Mouse (Mus musculus) liver, embryonic 14.5 days (tissue): ENCODE results near the gene Hs3st1. TPM values are rescaled to one million over a fixed set of nuclear protein-coding genes. Genes with fewer than 3 reads are reported as not detected.

ENCODE experiments used
- ATAC-seq: fragments of 200-750 bp; cut with Nextera tagmentation; 2 replicates; pipeline ENCODE4 v1.8.0; 2017; ENCODE audit warnings: moderate number of reproducible peaks, mild to moderate bottlenecking, moderate library complexity; ENCODE audit not compliant: insufficient read depth
- DNase-seq, 3 experiments: peaks; one replicate each; pipeline ENCODE4 v3.0.0-alpha.2; 2012 to 2013; ENCODE audit warnings: low read depth in 3 of 3, low spot score in 3 of 3
- H3K27ac ChIP-seq: fragments of 300-500 bp; sonication (generic); 2 replicates; pipeline ENCODE4 v1.5.1; 2014; ENCODE audit warnings: moderate library complexity, mild to moderate bottlenecking, control low read depth, inconsistent platforms
- H3K27me3 ChIP-seq: fragments of 300-500 bp; sonication (generic); 2 replicates; pipeline ENCODE4 v1.6.1; 2014; ENCODE audit warnings: mild to moderate bottlenecking, low read length, moderate library complexity; ENCODE audit not compliant: control insufficient read depth, insufficient read depth
- H3K36me3 ChIP-seq: fragments of 300-500 bp; sonication (generic); replicated peaks from 2 replicates; pipeline ENCODE4 v1.6.1; 2014; ENCODE audit warnings: low read depth; ENCODE audit not compliant: control insufficient read depth, insufficient read depth
- H3K4me1 ChIP-seq, 2 experiments: fragments of 200-500 bp in 1 of 2; fragments of 300-500 bp in 1 of 2; sonication (generic) in 1 of 2; replicated peaks; 2 replicates each; pipeline ENCODE4 v1.6.1; 2012 to 2014; ENCODE audit warnings: antibody characterized with exemption in 1 of 2, inconsistent platforms in 1 of 2, low read length in 1 of 2; ENCODE audit not compliant: control insufficient read depth in 2 of 2, insufficient read depth in 2 of 2
- H3K4me2 ChIP-seq: fragments of 300-500 bp; sonication (generic); 2 replicates; pipeline ENCODE4 v1.6.1; 2014; ENCODE audit warnings: low read depth, mild to moderate bottlenecking, control low read depth, moderate library complexity
- H3K4me3 ChIP-seq, 2 experiments: fragments of 200-500 bp in 1 of 2; fragments of 300-500 bp in 1 of 2; sonication (generic) in 1 of 2; 2 replicates each; pipeline ENCODE4 v1.5.1; 2012 to 2014; ENCODE audit warnings: low read depth in 2 of 2, low read length in 2 of 2, mild to moderate bottlenecking in 2 of 2, control low read depth in 1 of 2, inconsistent platforms in 1 of 2, moderate library complexity in 1 of 2; ENCODE audit not compliant: insufficient read depth in 1 of 2
- H3K9ac ChIP-seq: fragments of 300-500 bp; sonication (generic); replicated peaks from 2 replicates; pipeline ENCODE4 v1.6.1; 2014; ENCODE audit warnings: mild to moderate bottlenecking, control low read depth, moderate library complexity
- H3K9me3 ChIP-seq: fragments of 300-500 bp; sonication (generic); 2 replicates; pipeline ENCODE4 v1.6.1; 2016; ENCODE audit warnings: low read length, mixed read lengths; ENCODE audit not compliant: control insufficient read depth
- CTCF ChIP-seq: IDR thresholded peaks from 2 replicates; pipeline ENCODE4 v1.5.1; 2016; ENCODE audit warnings: antibody characterized with exemption, low read depth, control low read depth
- EP300 ChIP-seq: IDR thresholded peaks from 2 replicates; pipeline ENCODE4 v1.6.1; 2016; ENCODE audit warnings: antibody characterized with exemption, low read depth
- WGBS: fragments of 180-500 bp; shearing (Covaris S2); extraction: QIAGEN DNeasy Blood & Tissue Kit; methylation state at CpG from one replicate; pipeline ENCODE4 v1.1.7; 2014; ENCODE audit not compliant: insufficient replicate concordance; 5-methylcytosine and 5-hydroxymethylcytosine counted together
- polyA plus RNA-seq, 2 experiments: library from polyadenylated mRNA; depleted of rRNA in 1 of 2; stranded (reverse) in 1 of 2; unstranded in 1 of 2; fragments of >200 nt; fragmentation: Nextera tagmentation in 1 of 2; extraction: Ambion mirVana in 1 of 2; gene quantifications; 2 replicates each; pipeline versions ENCODE4 v1.2.1 to v1.2.3; 2012 to 2014

Gene Hs3st1
- polyA plus RNA-seq, 2 experiments = 0.12 to 0.15 TPM

DNA sequence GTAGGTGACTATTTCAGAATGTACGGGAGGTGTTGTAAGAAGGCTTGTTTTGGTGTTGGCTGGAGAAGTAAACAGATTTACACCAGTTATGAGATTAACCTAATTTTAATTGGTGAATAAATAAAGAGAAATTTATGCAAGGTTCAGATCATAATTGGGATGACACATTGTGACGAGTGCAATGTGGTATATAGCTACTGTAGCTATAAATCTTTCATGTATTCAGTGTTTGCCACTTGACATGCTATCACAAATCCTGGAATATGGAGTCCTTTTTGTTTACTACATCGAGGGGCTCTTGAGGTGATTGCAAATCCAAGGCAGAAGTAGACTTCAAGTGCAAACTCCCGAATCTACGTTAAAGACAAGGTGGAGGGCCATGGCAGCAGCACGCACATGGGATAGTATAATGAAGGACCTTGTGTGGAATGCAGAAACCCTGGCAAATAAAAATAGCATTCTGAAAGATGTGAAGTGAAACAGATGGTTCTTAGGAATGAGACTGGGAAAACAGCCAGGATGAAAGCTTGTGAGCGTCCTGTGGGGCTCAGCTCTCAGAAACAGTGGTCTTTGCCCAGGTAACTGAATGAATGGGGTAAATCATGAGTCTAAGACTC is 21.9 kb upstream of the Hs3st1 start:
- no peak overlapping the region for H3K27ac ChIP-seq
- no peak for DNase-seq
- no peak overlapping the region for H3K4me3 ChIP-seq
- H3K36me3 ChIP-seq = no peaks in the 10 kb centered on the region
- TF ChIP-seq EP300 (no peak), CTCF (no peak)
- H3K9me3 ChIP-seq = no peaks in the 10 kb centered on the region
- no peak overlapping the region for H3K4me2 ChIP-seq
- H3K27me3 ChIP-seq = no peaks in the 10 kb centered on the region
- 62% methylated on average over 7 of the region's 7 CpGs for WGBS
- ATAC-seq = no peak
- H3K4me1 ChIP-seq = no peaks in the 10 kb centered on the region
- H3K9ac ChIP-seq = no peak overlapping the region

DNA sequence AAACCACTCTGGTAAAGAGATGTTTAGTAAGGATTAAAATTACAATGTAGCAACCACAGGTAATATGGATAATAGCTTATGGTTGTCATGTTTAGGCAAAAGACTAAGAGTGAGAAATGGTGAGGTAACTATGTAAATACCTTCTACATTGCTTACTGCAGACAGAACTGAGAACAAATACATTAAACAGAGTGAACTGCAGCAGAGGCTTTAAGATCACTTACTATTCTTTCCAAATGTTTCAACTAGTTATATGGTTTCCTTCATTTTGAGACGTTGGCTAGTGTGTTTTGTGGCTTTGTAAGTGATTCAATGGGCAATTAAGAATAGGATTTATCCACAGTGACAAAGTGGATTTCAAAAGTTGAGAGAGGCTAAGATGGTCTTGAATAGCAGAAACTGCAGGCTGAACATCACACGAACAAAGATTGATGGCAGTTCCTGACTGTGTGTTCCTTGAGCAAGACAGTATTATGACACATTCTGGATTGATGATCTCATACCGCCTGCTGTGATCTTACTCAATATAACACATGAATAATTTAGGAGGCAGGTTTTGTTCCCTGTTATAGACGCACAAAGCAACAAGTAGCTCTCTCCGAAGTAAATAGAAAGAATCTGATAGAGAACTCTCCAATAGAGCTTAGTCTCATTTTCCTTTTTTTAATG is 16.5 kb upstream of the Hs3st1 start:
- H3K4me1 ChIP-seq = no peaks in the 10 kb centered on the region
- DNase-seq (no peak), ATAC-seq (no peak)
- no peaks in the 10 kb centered on the region for H3K36me3 ChIP-seq
- H3K4me3 ChIP-seq = no peak overlapping the region
- no peaks in the 10 kb centered on the region for H3K9me3 ChIP-seq
- no peak overlapping the region for H3K27ac ChIP-seq
- H3K27me3 ChIP-seq = no peaks in the 10 kb centered on the region
- no peak overlapping the region for H3K4me2 ChIP-seq
- H3K9ac ChIP-seq = no peak overlapping the region
- WGBS = 59% methylated on average over 5 of the region's 5 CpGs
- TF ChIP-seq EP300 (no peak), CTCF (no peak)

DNA sequence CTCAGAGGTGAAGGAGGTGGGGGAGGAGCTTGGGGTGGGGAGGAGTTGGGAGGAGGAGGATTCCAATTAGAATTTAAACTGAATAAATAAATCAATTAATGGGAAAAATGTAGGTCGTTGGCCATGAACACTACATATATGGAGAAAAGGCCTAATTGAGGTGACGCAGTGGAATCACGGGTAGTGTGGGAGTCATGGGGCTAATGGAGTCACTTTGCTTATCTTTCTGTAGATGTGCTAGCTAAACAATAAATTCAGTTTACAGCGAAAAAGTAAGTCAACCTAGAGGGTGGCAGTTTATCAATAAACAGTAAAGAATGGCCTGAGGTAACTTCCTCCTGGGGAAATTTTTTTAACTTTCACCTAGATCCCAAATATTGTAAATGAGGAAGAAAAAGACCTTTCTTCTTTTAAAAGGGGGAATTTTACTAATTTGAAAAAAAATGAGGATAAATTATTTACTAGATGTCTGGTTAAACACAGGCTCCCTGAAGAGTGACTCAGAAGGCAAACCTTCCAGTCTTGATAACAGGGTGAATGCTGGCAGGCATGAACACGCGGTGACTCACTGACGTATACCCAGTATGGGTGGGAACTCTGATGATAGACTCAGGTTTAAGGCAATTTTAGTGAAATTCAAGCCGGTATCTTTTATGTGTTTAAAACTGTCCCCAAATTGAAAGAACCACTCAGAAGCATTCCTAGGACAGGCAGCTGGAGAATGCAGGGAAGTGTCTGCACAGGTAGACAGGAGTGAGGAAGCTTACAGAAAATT is 6.6 kb upstream of the Hs3st1 start:
- no peak overlapping the region for H3K4me3 ChIP-seq
- H3K36me3 ChIP-seq = no peaks in the 10 kb centered on the region
- TF ChIP-seq EP300 (no peak), CTCF (no peak)
- 66% methylated on average over 8 of the region's 8 CpGs for WGBS
- no peak for DNase-seq
- no peak overlapping the region for H3K4me2 ChIP-seq
- H3K27ac ChIP-seq = no peak overlapping the region
- H3K4me1 ChIP-seq = no peaks in the 10 kb centered on the region
- ATAC-seq = no peak
- no peaks in the 10 kb centered on the region for H3K27me3 ChIP-seq
- H3K9ac ChIP-seq = no peak overlapping the region
- H3K9me3 ChIP-seq = no peaks in the 10 kb centered on the region

DNA sequence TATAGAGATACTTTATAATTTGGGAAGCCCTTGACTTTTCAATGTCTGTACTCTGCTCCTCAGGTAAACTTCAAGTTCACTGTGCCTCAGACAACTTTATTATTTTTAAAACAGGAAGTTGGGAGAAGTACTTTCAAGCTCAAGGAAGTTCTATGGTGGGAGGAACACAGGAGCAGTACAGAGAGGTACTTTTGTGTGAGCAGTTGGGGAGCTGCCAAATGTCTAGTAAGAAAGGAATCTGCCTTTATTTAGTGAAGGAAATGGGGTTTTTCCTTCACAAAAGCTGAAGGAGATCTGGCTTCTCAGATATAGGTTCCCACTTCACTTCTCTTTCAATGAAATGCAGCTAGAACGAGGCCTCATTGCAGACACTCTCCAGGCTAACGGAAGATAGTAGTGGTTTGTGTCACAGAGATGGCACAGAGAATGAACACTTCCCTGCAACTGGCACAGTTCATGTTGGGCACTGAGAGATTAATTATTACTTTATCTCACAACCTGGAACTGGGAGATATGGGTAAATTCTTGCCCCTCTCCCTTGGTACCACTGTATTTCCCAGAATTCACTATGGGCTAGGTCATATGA is 3.7 kb upstream of the Hs3st1 start:
- TF ChIP-seq EP300 (no peak), CTCF (no peak)
- Histone ChIP-seq H3K27ac (no peak overlapping the region), H3K9ac (no peak overlapping the region), H3K36me3 (no peaks in the 10 kb centered on the region), H3K4me1 (no peaks in the 10 kb centered on the region), H3K4me2 (no peak overlapping the region), H3K9me3 (no peaks in the 10 kb centered on the region), H3K27me3 (no peaks in the 10 kb centered on the region), H3K4me3 (no peak overlapping the region)
- DNase-seq (no peak), ATAC-seq (no peak)
- 66% methylated on average over 2 of the region's 2 CpGs for WGBS

DNA sequence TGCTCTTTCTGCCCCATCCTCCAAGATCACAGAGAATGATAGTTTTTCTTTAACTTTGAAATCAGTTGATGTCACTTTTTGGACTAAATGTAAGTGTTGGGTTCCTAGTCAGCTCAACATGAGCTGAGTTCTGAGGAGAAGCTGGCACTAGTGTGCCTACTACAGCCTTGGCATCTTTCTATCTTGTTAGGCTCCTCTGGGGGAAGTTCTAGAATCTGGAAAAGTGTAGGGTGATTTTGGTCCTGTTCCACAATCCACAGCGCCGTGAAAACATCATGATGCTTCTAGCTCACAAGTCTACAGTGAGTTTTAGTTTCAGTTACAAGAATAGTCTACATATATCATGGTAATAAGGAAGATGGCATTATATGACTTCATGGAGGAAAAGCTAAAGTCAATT is 18.4 kb downstream of the Hs3st1 start:
- Histone ChIP-seq H3K9me3 (no peaks in the 10 kb centered on the region), H3K36me3 (no peaks in the 10 kb centered on the region), H3K27ac (no peak overlapping the region), H3K9ac (no peak overlapping the region), H3K27me3 (no peaks in the 10 kb centered on the region), H3K4me2 (no peak overlapping the region), H3K4me3 (no peak overlapping the region), H3K4me1 (no peaks in the 10 kb centered on the region)
- DNase-seq (no peak), ATAC-seq (no peak)
- 56% methylated on average over 2 of the region's 2 CpGs for WGBS
- TF ChIP-seq CTCF = no peak
- no peak for TF ChIP-seq EP300
